Mouse (Mus musculus) C2C12 (cell line): ENCODE measurements around the gene Gm35315.

Experiments
- CTCF ChIP-seq: IDR thresholded peaks from one replicate; pipeline ENCODE4 v1.5.1; 2011; ENCODE audit not compliant: control insufficient read depth, insufficient read depth, insufficient read length
- USF1 ChIP-seq: IDR thresholded peaks from one replicate; pipeline ENCODE4 v1.6.1; 2011; ENCODE audit warnings: low read depth, mild to moderate bottlenecking, control low read depth, moderate library complexity

- TF ChIP-seq CTCF (no peak), USF1 (no peak)
Observed at GRCm38 (mm10) chr5:110139325-110139724, 45.1 kb upstream of the Gm35315 start.
